Mouse (Mus musculus): ENCODE data around the gene Efcab12.

DNA sequence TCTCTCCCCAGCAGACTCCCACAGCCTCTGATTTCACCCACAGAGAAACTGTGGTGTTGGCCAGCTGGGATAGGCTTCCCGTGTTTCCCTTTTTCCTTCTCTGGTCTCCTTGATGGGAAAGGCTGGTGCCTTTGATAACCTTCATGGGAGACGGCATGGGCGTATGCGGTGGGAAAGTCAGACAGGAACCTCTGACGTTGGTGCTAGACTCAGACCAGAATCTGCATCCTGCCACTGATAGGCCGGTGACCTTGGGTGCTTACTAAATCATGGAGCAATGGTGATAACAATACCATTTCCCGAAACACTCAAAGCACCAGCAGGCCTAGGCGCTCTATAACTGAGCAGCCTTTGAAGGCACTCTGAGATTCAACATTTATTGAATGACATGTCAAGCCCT lies 42.5 kb upstream of the Efcab12 start:
- TF ChIP-seq POLR2A (IDR thresholded peaks at IDR 0.05; ENCODE audit: low read depth, low read length) (no peak), HCFC1 (IDR thresholded peaks at IDR 0.05; ENCODE audit: low read depth, low read length) (no peak), UBTF (IDR thresholded peaks at IDR 0.05; ENCODE audit: low read depth, low read length) (no peak), CTCF (conservative IDR thresholded peaks at IDR 0.05 in 1 of 2, IDR thresholded peaks at IDR 0.05 in 1 of 2; ENCODE audit: low read depth in 2 of 2, low read length in 2 of 2) (no peak), MAFK (IDR thresholded peaks at IDR 0.05; ENCODE audit: insufficient replicate concordance, low read length) (no peak), USF2 (conservative IDR thresholded peaks at IDR 0.05; ENCODE audit: low read depth, low read length) (no peak), EP300 (IDR thresholded peaks at IDR 0.05; ENCODE audit: low read length) (no peak), TCF12 (IDR thresholded peaks at IDR 0.05; ENCODE audit: low read depth, low read length) (no peak), GABPA (IDR thresholded peaks at IDR 0.05; ENCODE audit: insufficient replicate concordance, low read depth, low read length) (no peak), ZNF384 (IDR thresholded peaks at IDR 0.05; ENCODE audit: low read depth, low read length) (no peak), MAZ (IDR thresholded peaks at IDR 0.05; ENCODE audit: low read depth, low read length) (no peak)

All from CH12.LX (cell line).